Mouse (Mus musculus) ES-Bruce4 (cell line): Measurements from ENCODE around the gene Myf5. TPM values are rescaled to one million over a fixed set of nuclear protein-coding genes. Genes with fewer than 3 reads are reported as not detected.

Experiments
- H3K27ac ChIP-seq: 2 replicates; pipeline ENCODE4 v1.5.1; 2012; ENCODE audit warnings: low read length, inconsistent platforms; ENCODE audit not compliant: insufficient read depth
- H3K27me3 ChIP-seq: 2 replicates; pipeline ENCODE4 v1.6.1; 2012; ENCODE audit warnings: mild to moderate bottlenecking, low read length, inconsistent platforms; ENCODE audit not compliant: control insufficient read depth, poor library complexity, insufficient read depth, severe bottlenecking
- H3K36me3 ChIP-seq: 2 replicates; pipeline ENCODE4 v1.6.1; 2012; ENCODE audit warnings: inconsistent platforms, mild to moderate bottlenecking, low read length, moderate library complexity; ENCODE audit not compliant: control insufficient read depth, poor library complexity, insufficient read depth, severe bottlenecking
- H3K4me1 ChIP-seq: one replicate; pipeline ENCODE4 v1.8.1; 2011; ENCODE audit warnings: low read length; ENCODE audit not compliant: control insufficient read depth, insufficient read depth
- H3K4me3 ChIP-seq: 2 replicates; pipeline ENCODE4 v1.5.1; 2011; ENCODE audit warnings: low read depth, mild to moderate bottlenecking, low read length
- H3K9ac ChIP-seq: 2 replicates; pipeline ENCODE4 v1.6.1; 2012; ENCODE audit warnings: low read depth, mild to moderate bottlenecking, inconsistent platforms; ENCODE audit not compliant: poor library complexity, severe bottlenecking
- H3K9me3 ChIP-seq: replicated peaks from 2 replicates; pipeline ENCODE4 v1.6.1; 2012; ENCODE audit warnings: mild to moderate bottlenecking, low read length, inconsistent platforms; ENCODE audit not compliant: control insufficient read depth, poor library complexity, insufficient read depth, severe bottlenecking
- CTCF ChIP-seq: IDR thresholded peaks from one replicate; pipeline ENCODE4 v1.8.1; 2011; ENCODE audit warnings: low read depth, low read length
- EP300 ChIP-seq: IDR thresholded peaks from 2 replicates; pipeline ENCODE4 v1.6.1; 2011; ENCODE audit warnings: low read depth, low read length; ENCODE audit not compliant: insufficient read depth
- POLR2A ChIP-seq: IDR thresholded peaks from one replicate; pipeline ENCODE4 v1.8.1; 2011; ENCODE audit warnings: low read length; ENCODE audit not compliant: insufficient read depth
- polyA plus RNA-seq: library from polyadenylated mRNA; stranded (reverse); fragments of >200 nt; gene quantifications from 2 replicates; pipeline ENCODE4 v1.2.4, GENCODE M21; 2011; ENCODE audit warnings: low read depth; ENCODE audit not compliant: missing spikeins, insufficient read depth, insufficient read length

Gene Myf5
- polyA plus RNA-seq = not detected in 2 replicates

GRCm38 (mm10) chr10:107485870-107486269 lies at the start of gene Myf5:
Gene Myf5 (minus strand): TSS chr10:107486134.
- Histone ChIP-seq H3K9me3 (no peaks in the 10 kb centered on the region), H3K4me3 (no peak within 1 kb of the TSS), H3K27me3 (no peaks in the 10 kb centered on the region), H3K9ac (no peak within 1 kb of the TSS), H3K27ac (no peak within 1 kb of the TSS), H3K4me1 (no peaks in the 10 kb centered on the region), H3K36me3 (no peaks in the 10 kb centered on the region)
- TF ChIP-seq POLR2A (no peak), EP300 (no peak), CTCF (no peak)

- TF ChIP-seq POLR2A (no peak), CTCF (no peak), EP300 (no peak)
- H3K4me1 ChIP-seq = no peaks in the 10 kb centered on the region
- no peak overlapping the region for H3K4me3 ChIP-seq
Measured at GRCm38 (mm10) chr10:107528758-107529157, 42.8 kb upstream of the Myf5 start.

GRCm38 (mm10) chr10:107519216-107519615 lies 33.3 kb upstream of the Myf5 start:
- TF ChIP-seq EP300 (no peak), CTCF (no peak), POLR2A (no peak)
- Histone ChIP-seq H3K9ac (no peak overlapping the region), H3K36me3 (no peaks in the 10 kb centered on the region), H3K4me3 (no peak overlapping the region), H3K27ac (no peak overlapping the region), H3K9me3 (no peaks in the 10 kb centered on the region), H3K27me3 (0 out of 2 replicates have a peak, but pooled peaks cover 1% of the 10 kb centered on the region), H3K4me1 (no peaks in the 10 kb centered on the region)

More at GRCm38 (mm10) chr10:107528758-107529157, 42.8 kb upstream of the Myf5 start:
- H3K27ac ChIP-seq = no peak overlapping the region
- no peaks in the 10 kb centered on the region for H3K9me3 ChIP-seq
- no peak overlapping the region for H3K9ac ChIP-seq
- H3K27me3 ChIP-seq = no peaks in the 10 kb centered on the region
- H3K36me3 ChIP-seq = no peaks in the 10 kb centered on the region

GRCm38 (mm10) chr10:107516641-107517040 lies 30.7 kb upstream of the Myf5 start:
- Histone ChIP-seq H3K4me3 (no peak overlapping the region), H3K27ac (no peak overlapping the region), H3K36me3 (no peaks in the 10 kb centered on the region), H3K27me3 (0 out of 2 replicates have a peak, but pooled peaks cover 1% of the 10 kb centered on the region), H3K9ac (no peak overlapping the region), H3K9me3 (no peaks in the 10 kb centered on the region), H3K4me1 (no peaks in the 10 kb centered on the region)
- TF ChIP-seq CTCF (no peak), EP300 (no peak), POLR2A (no peak)

GRCm38 (mm10) chr10:107514735-107515134 lies 28.8 kb upstream of the Myf5 start:
- H3K4me3 ChIP-seq = no peak overlapping the region
- no peak overlapping the region for H3K9ac ChIP-seq
- no peaks in the 10 kb centered on the region for H3K36me3 ChIP-seq
- no peaks in the 10 kb centered on the region for H3K27me3 ChIP-seq
- no peaks in the 10 kb centered on the region for H3K9me3 ChIP-seq
- H3K27ac ChIP-seq = no peak overlapping the region
- H3K4me1 ChIP-seq = no peaks in the 10 kb centered on the region
- TF ChIP-seq EP300 = no peak
- no peak for TF ChIP-seq CTCF
- no peak for TF ChIP-seq POLR2A

- Histone ChIP-seq H3K27me3 (no peaks in the 10 kb centered on the region), H3K9ac (no peak overlapping the region), H3K4me3 (no peak overlapping the region), H3K4me1 (no peaks in the 10 kb centered on the region), H3K27ac (no peak overlapping the region), H3K9me3 (no peaks in the 10 kb centered on the region), H3K36me3 (no peaks in the 10 kb centered on the region)
- no peak for TF ChIP-seq POLR2A
Measured at GRCm38 (mm10) chr10:107506397-107506796, 20.5 kb upstream of the Myf5 start.
